Mouse (Mus musculus) stomach, embryonic 14.5 days (tissue): Measurements from ENCODE around the gene Idh3g. TPM values are rescaled to one million over a fixed set of nuclear protein-coding genes. Genes with fewer than 3 reads are reported as not detected.

Experiments
- ATAC-seq: fragments of 200-750 bp; cut with Nextera tagmentation; 2 replicates; pipeline ENCODE4 v1.8.0; 2017; ENCODE audit warnings: low read depth, moderate TSS enrichment; ENCODE audit not compliant: insufficient number of reproducible peaks, insufficient read depth, low FRiP score
- H3K27ac ChIP-seq: fragments of 300-500 bp; sonication (generic); 2 replicates; pipeline ENCODE4 v1.5.1; 2014; ENCODE audit warnings: mild to moderate bottlenecking, low read length, moderate library complexity, mixed read lengths
- H3K27me3 ChIP-seq: fragments of 300-500 bp; sonication (generic); 2 replicates; pipeline ENCODE4 v1.6.1; 2014; ENCODE audit warnings: low read length, control low read depth, mixed read lengths; ENCODE audit not compliant: control insufficient read depth, insufficient read depth
- H3K36me3 ChIP-seq: fragments of 300-500 bp; sonication (generic); 2 replicates; pipeline ENCODE4 v1.6.1; 2014; ENCODE audit warnings: mild to moderate bottlenecking, control low read depth, low read length, moderate library complexity, mixed read lengths; ENCODE audit not compliant: control insufficient read depth, insufficient read depth
- H3K4me1 ChIP-seq: fragments of 300-500 bp; sonication (generic); 2 replicates; pipeline ENCODE4 v1.6.1; 2014; ENCODE audit warnings: low read length, control low read depth, mixed read lengths; ENCODE audit not compliant: control insufficient read depth, insufficient read depth
- H3K4me2 ChIP-seq: fragments of 300-500 bp; sonication (generic); replicated peaks from 2 replicates; pipeline ENCODE4 v1.6.1; 2014; ENCODE audit warnings: low read depth, low read length, control low read depth
- H3K4me3 ChIP-seq: fragments of 300-500 bp; sonication (generic); 2 replicates; pipeline ENCODE4 v1.5.1; 2014; ENCODE audit warnings: low read depth, low read length, control low read depth
- H3K9ac ChIP-seq: fragments of 300-500 bp; sonication (generic); replicated peaks from 2 replicates; pipeline ENCODE4 v1.6.1; 2014; ENCODE audit warnings: low read depth, mild to moderate bottlenecking, control low read depth, low read length, moderate library complexity, mixed read lengths
- H3K9me3 ChIP-seq: fragments of 300-500 bp; sonication (generic); 2 replicates; pipeline ENCODE4 v1.6.1; 2016; ENCODE audit warnings: low read depth, low read length, control low read depth; ENCODE audit not compliant: control insufficient read depth
- WGBS: fragments of 180-500 bp; shearing (Covaris S2); extraction: QIAGEN DNeasy Blood & Tissue Kit; methylation state at CpG from one replicate; pipeline ENCODE4 v1.1.7; 2014; 5-methylcytosine and 5-hydroxymethylcytosine counted together
- polyA plus RNA-seq: library from polyadenylated mRNA; unstranded; fragments of >200 nt; fragmentation: Nextera tagmentation; extraction: Ambion mirVana; gene quantifications from 2 replicates; pipeline ENCODE4 v1.2.1, GENCODE M21; 2014

The Idh3g gene
- polyA plus RNA-seq, result 217 and 238 TPM in 2 replicates

DNA sequence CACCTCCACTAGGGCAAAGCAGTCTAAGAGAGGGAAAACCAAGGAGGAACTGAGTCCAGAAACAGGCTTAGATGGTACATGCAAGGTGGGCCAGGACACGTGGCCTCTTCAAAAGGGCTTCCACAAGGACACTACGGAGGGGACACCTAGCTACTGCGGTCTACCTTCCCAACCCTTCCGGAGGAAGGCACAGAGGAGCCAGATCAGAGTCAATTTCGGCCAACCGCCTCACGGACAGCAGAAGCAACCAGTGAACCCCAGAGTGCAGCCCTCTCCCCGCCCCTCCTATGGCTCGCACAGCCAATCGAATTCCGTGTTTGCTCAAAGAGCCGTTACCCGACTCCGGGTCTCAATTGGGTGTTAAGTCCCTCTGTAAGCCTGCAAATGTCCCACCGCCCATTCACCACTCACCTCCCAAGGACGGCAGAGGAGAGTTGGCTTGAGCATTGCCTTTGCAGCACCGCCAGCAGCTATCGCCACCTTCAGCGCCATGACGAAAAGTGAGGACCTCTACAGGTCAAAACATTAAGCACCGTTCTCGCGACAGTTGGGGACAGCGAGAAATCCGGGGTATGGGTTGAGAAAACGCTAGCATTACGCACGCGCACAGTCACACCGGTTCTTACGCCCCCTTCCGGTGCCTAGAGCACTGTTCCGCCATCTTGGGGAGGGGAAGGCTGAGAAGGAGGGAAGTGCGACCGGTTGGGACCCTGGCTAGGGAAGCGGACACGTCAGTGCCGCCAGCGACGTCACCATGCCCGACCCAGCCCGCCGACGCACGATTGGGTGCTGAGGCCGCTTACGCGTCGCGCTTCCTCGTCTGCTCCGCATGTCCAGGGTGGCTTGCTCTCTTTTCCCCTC is at the start of gene Idh3g, which contains the start of gene Ssr4:
Gene Idh3g (minus strand): TSS at position 534 of the 861 bp plus-strand sequence.
Gene Ssr4 (plus strand): TSS at position 665 of the 861 bp plus-strand sequence.
- WGBS, result 15% methylated on average over 46 of the region's 52 CpGs
- peak within 1 kb of the TSS; percentile 65 for H3K9ac ChIP-seq

GRCm38 (mm10) chrX:73835731-73836130 is 49.0 kb upstream of the Idh3g start:
- no peak overlapping the region for H3K4me3 ChIP-seq
- H3K36me3 ChIP-seq, result no peaks in the 10 kb centered on the region
- no peak overlapping the region for H3K27ac ChIP-seq
- no peak for ATAC-seq
- H3K27me3 ChIP-seq, result no peaks in the 10 kb centered on the region
- 85% methylated on average over 1 of the region's 1 CpGs for WGBS
- no peaks in the 10 kb centered on the region for H3K4me1 ChIP-seq
- no peaks in the 10 kb centered on the region for H3K9me3 ChIP-seq
- H3K9ac ChIP-seq, result no peak overlapping the region
- no peak overlapping the region for H3K4me2 ChIP-seq

More for the DNA sequence above, at the start of gene Idh3g, which contains the start of gene Ssr4:
- peaks cover 3% of the 10 kb centered on the region; the same call in 1 of the 2 replicates for H3K4me1 ChIP-seq
- ATAC-seq, result peak; percentile 95
- H3K36me3 ChIP-seq, result no peaks in the 10 kb centered on the region; the same call in 1 of the 2 replicates
- no peaks in the 10 kb centered on the region for H3K9me3 ChIP-seq
- H3K4me2 ChIP-seq, result peak within 1 kb of the TSS; percentile 49
- peak within 1 kb of the TSS; percentile 54 for H3K4me3 ChIP-seq
- peak within 1 kb of the TSS; percentile 81; the same call in 1 of the 2 replicates for H3K27ac ChIP-seq
- no peaks in the 10 kb centered on the region for H3K27me3 ChIP-seq

DNA sequence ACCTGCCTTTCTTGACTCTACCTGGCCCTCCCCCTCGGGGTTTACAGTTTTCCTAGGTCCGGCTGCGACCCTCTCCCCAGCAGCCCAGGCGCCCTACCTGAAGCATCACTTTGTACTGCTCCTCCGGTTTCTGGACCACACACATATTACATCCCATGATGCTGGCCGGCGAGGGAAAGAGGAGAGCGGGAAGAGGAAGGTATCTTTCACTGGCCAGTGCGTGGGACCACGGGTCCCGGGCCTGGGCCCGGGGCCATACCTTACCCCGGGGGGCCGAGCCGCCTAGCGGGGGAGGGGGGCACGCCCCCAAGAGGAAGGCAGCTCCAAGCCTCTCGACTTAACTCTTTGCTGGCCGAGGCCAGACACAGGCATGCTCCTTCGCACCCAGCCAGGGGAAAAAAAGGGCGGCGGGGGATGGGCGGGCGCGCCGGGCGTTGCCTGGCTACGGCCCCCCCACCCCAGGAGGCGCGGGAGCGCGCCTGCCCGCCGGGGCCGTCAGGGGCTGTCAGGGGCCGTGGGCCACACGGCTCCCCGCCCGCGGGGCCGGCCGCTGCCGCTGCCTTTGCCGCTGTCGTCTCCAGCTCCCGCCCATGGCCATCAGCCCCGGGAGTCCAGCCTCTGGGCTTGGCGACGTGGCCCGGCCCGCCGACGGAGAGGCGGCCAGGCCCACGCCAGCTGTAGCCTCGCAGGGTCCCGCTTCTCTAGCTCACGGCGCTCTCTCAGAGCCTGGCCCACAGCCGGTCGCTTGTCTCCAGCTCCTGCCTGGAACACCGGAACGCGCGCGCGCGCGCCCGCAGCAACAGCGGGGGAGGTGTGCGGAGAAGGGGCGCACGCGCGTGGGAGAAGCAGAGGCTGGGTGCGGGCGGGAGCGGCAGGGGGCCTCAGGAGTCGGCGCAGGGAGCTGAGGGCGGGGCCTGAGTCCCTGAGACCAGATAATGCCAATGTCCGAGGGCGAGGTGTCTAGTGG is 37.8 kb upstream of the Idh3g start, which contains the start of gene Pdzd4:
Gene Pdzd4 (minus strand): TSS at position 785 of the 967 bp plus-strand sequence.
- 0 out of 2 replicates have a peak within 1 kb of the TSS, but pooled peaks have one; percentile 27 for H3K27ac ChIP-seq
- H3K9ac ChIP-seq, result peak within 1 kb of the TSS; percentile 64
- peak; percentile 85 for ATAC-seq
- H3K4me3 ChIP-seq, result peak within 1 kb of the TSS; percentile 55
- peak within 1 kb of the TSS; percentile 44 for H3K4me2 ChIP-seq
- WGBS, result 21% methylated on average over 60 of the region's 84 CpGs
- H3K36me3 ChIP-seq, result no peaks in the 10 kb centered on the region
- H3K27me3 ChIP-seq, result no peaks in the 10 kb centered on the region
- H3K9me3 ChIP-seq, result no peaks in the 10 kb centered on the region
- H3K4me1 ChIP-seq, result no peaks in the 10 kb centered on the region

DNA sequence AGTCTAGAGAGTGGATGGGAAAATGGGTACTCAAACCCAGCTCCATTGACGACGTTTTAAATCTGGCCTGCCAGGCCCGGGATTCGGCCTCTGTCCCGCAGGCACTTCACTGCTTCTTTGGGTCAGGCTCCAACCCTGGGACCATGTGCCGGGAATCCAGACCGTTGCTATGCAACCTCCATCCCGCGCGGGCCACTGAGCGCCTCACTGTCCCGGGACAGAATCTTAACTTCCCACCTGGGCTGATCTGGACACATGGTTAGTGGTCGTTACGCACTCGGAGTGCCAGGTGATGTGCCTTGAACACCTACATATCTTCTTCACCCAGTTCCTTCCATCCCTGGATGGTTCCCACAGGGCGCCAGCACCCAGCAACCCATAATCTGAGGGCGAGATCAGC is 37.0 kb upstream of the Idh3g start:
- no peak overlapping the region; the same call in 1 of the 2 replicates for H3K9ac ChIP-seq
- H3K36me3 ChIP-seq, result no peaks in the 10 kb centered on the region
- H3K4me3 ChIP-seq, result peak overlapping the region; percentile 55
- no peaks in the 10 kb centered on the region for H3K27me3 ChIP-seq
- peak overlapping the region; percentile 44 for H3K4me2 ChIP-seq
- no peak overlapping the region for H3K27ac ChIP-seq
- 0 out of 2 replicates have a peak, but pooled peaks have one; percentile 6 for ATAC-seq
- WGBS, result 24% methylated on average over 17 of the region's 17 CpGs
- H3K9me3 ChIP-seq, result no peaks in the 10 kb centered on the region
- no peaks in the 10 kb centered on the region for H3K4me1 ChIP-seq

DNA sequence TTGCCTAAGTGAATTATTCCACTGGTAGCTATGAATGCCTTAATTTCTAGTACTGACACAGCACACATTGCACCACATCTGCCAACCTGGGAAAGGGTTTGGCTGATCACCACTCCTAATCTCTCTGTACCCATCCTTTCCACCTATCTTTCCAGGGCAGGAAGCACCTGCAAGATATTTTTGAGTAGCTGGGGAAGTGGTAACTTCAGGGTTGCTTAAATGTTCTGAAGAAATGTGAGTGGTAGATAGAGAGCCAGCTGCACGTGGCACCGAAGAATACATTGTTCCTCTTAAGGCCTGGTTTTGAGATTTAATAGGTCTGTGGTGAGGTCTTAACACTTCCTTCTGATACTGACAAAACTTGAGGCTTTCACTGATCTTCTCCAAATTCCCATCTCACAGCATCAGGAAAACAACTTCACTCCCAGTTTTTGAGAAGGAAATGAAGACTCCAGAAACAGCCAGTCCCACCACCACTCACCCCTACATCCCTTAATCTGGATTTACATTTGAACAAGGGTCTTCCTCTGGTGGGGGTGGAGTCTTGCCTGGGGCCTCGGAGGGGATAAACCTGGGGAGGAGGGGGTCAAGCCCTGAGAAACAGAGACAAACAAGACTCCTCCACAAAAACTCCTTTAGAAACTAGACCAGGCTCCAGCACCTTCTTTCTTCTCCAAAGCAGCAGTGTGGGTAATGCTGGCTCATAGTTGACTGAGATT is 30.1 kb upstream of the Idh3g start:
- Histone ChIP-seq H3K4me1 (no peaks in the 10 kb centered on the region), H3K4me3 (no peak overlapping the region), H3K27me3 (0 out of 2 replicates have a peak, but pooled peaks cover 4% of the 10 kb centered on the region), H3K9ac (no peak overlapping the region), H3K27ac (no peak overlapping the region), H3K4me2 (no peak overlapping the region), H3K36me3 (no peaks in the 10 kb centered on the region), H3K9me3 (no peaks in the 10 kb centered on the region)
- WGBS, result 56% methylated on average over 3 of the region's 3 CpGs
- ATAC-seq, result no peak

- H3K27ac ChIP-seq, result no peak overlapping the region
- no peaks in the 10 kb centered on the region for H3K36me3 ChIP-seq
- WGBS, result 22% methylated on average over 14 of the region's 14 CpGs
- H3K4me2 ChIP-seq, result peak overlapping the region; percentile 33
- peak overlapping the region; percentile 23 for H3K4me3 ChIP-seq
- H3K27me3 ChIP-seq, result 0 out of 2 replicates have a peak, but pooled peaks cover 4% of the 10 kb centered on the region
- ATAC-seq, result 0 out of 2 replicates have a peak, but pooled peaks have one; percentile 61
- no peak overlapping the region for H3K9ac ChIP-seq
- no peaks in the 10 kb centered on the region for H3K9me3 ChIP-seq
- no peaks in the 10 kb centered on the region for H3K4me1 ChIP-seq
Observed at GRCm38 (mm10) chrX:73815072-73815471, 28.4 kb upstream of the Idh3g start.

- no peak for ATAC-seq
- H3K9me3 ChIP-seq, result no peaks in the 10 kb centered on the region
- no peaks in the 10 kb centered on the region for H3K4me1 ChIP-seq
- H3K36me3 ChIP-seq, result no peaks in the 10 kb centered on the region
- H3K4me2 ChIP-seq, result no peak overlapping the region
- H3K9ac ChIP-seq, result no peak overlapping the region
- 54% methylated on average over 1 of the region's 1 CpGs for WGBS
- H3K4me3 ChIP-seq, result no peak overlapping the region
- no peaks in the 10 kb centered on the region for H3K27me3 ChIP-seq
- H3K27ac ChIP-seq, result no peak overlapping the region
Observed at GRCm38 (mm10) chrX:73805814-73806213, 19.1 kb upstream of the Idh3g start.
